Mouse (Mus musculus) c-Kit-positive CD71-positive TER-119-negative erythroid progenitor cells, embryonic 14.5 days (primary cell): ENCODE data around the gene Nrxn3.

ENCODE experiments used
- DNase-seq: peaks from one replicate; pipeline ENCODE4 v3.0.0-alpha.2; 2013; ENCODE audit warnings: low read depth

The Nrxn3 gene

GRCm38 (mm10) chr12:89953237-89953636 is 1230.6 kb downstream of the Nrxn3 start:
- DNase-seq, result no peak

GRCm38 (mm10) chr12:89953649-89954048 is 1231.0 kb downstream of the Nrxn3 start:
- DNase-seq, result no peak

- DNase-seq, result no peak
Observed at GRCm38 (mm10) chr12:89954441-89955070, 1231.9 kb downstream of the Nrxn3 start.

- DNase-seq, result no peak
Observed at GRCm38 (mm10) chr12:89963073-89963472, 1240.4 kb downstream of the Nrxn3 start.

- DNase-seq, result no peak
Observed at GRCm38 (mm10) chr12:89976648-89977047, 1254.0 kb downstream of the Nrxn3 start.

- DNase-seq, result no peak
Observed at GRCm38 (mm10) chr12:89977479-89977878, 1254.8 kb downstream of the Nrxn3 start.

GRCm38 (mm10) chr12:89979190-89979589 is 1256.5 kb downstream of the Nrxn3 start:
- DNase-seq, result no peak

GRCm38 (mm10) chr12:89982445-89982844 is 1259.8 kb downstream of the Nrxn3 start:
- DNase-seq, result no peak

- no peak for DNase-seq
Observed at GRCm38 (mm10) chr12:89983399-89983798, 1260.7 kb downstream of the Nrxn3 start.

GRCm38 (mm10) chr12:89986219-89986618 is 1263.5 kb downstream of the Nrxn3 start:
- DNase-seq, result no peak

GRCm38 (mm10) chr12:89993273-89993672 is 1270.6 kb downstream of the Nrxn3 start:
- DNase-seq, result no peak

- no peak for DNase-seq
Observed at GRCm38 (mm10) chr12:89995392-89995791, 1272.7 kb downstream of the Nrxn3 start.

- DNase-seq, result no peak
Observed at GRCm38 (mm10) chr12:90010280-90010679, 1287.6 kb downstream of the Nrxn3 start.

- DNase-seq, result no peak
Observed at GRCm38 (mm10) chr12:90013958-90014357, 1291.3 kb downstream of the Nrxn3 start.

- DNase-seq, result no peak
Observed at GRCm38 (mm10) chr12:90027023-90027422, 1304.3 kb downstream of the Nrxn3 start.

GRCm38 (mm10) chr12:90041038-90041437 is 1318.4 kb downstream of the Nrxn3 start:
- no peak for DNase-seq

GRCm38 (mm10) chr12:90056256-90056655 is 1333.6 kb downstream of the Nrxn3 start:
- DNase-seq, result no peak

- DNase-seq, result no peak
Observed at GRCm38 (mm10) chr12:90059786-90060185, 1337.1 kb downstream of the Nrxn3 start.

GRCm38 (mm10) chr12:90061312-90061711 is 1338.6 kb downstream of the Nrxn3 start:
- no peak for DNase-seq

- no peak for DNase-seq
Observed at GRCm38 (mm10) chr12:90062219-90062618, 1339.5 kb downstream of the Nrxn3 start.

GRCm38 (mm10) chr12:90063443-90063842 is 1340.8 kb downstream of the Nrxn3 start:
- DNase-seq, result no peak

- no peak for DNase-seq
Observed at GRCm38 (mm10) chr12:90085862-90086261, 1363.2 kb downstream of the Nrxn3 start.

- no peak for DNase-seq
Observed at GRCm38 (mm10) chr12:90095754-90096153, 1373.1 kb downstream of the Nrxn3 start.

- DNase-seq, result no peak
Observed at GRCm38 (mm10) chr12:90113351-90113791, 1390.7 kb downstream of the Nrxn3 start.
